Mouse (Mus musculus) urinary bladder, postnatal 4 days (tissue): ENCODE results near the gene Fignl1.
A peak's percentile ranks its signal among the peaks of the same experiment; 100 is the strongest.

Experiments used
- DNase-seq, 2 experiments: peaks; one replicate each; pipeline ENCODE4 v3.0.0; 2021 to 2022; ENCODE audit warnings: low spot score in 2 of 2

Fignl1 gene

DNA sequence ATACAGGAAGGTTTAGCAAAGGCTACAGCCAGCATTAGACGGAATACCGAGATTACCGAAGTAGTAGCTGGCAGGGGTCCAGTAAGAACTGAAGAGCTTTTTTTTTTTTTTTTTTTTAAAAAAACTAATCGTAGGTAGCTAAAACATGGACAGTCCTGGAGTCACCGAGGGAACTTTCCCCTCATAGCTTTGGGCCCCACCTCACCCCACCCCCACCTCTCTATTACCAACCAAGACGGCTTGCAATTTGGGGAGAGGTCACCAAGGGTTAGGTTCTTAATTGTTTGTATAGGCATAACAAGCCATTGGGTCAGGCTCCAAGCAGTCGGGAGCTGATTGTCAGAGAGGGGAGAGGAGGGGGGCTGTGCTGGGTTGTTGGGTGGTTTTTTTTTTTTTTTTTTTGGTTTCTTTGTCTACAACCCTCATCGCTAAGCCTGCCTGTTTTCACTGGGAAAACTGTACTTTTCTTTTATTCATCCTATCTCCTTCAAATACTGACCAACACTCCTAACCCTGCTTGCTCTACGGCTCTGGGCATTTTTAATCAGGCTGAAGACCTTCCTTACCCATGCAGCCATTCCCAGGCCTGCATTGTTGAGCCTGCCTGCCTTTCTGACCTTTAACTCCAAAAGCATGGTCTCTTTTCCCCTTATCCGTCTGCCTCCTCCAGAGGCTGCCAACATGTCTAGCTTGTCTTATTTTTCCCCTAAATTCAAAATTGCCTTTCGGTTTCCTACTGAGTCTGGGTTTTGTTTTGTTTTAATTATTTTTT, 828 bp upstream of the Fignl1 start:
- DNase-seq, result no peak

DNA sequence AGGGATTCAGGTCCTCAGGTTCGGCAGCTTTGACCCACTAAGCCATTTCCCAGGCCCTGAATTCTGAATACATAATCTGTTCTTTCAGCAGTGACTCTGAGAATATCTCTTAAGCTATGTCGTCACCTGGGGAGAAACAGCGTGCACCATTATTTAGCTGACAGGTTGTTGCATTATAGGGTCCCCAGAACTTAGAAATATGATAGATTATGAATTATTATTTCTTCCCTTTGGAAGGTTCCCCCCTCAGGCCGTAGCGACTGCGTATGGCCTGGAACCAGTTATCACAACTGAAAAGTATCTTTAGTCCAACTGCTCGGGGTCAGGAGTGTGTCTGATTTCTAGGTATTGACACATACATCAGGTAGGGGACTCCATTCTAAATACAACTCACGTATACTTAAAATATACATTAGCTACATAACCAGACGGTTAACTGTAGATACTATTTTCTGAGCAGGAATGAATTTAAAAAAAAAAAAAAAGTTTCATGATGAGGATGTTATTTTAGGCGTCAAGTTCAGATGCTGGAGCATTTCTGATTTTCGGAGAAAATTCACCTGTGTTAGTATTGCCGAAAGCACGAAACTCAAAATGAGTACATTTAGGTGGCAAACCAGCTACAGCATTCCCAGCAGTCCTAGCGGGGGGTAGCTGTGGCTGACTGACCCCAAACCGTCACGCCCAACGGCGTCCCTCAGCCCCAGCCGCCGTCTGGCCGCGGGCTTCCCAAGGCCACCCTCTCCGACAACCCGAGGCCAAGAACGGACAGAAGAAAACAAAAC, 535 bp downstream of the Fignl1 start:
- no peak for DNase-seq

GRCm38 (mm10) chr11:11805951-11806350, 2.8 kb downstream of the Fignl1 start:
- no peak for DNase-seq

- DNase-seq, result no peak
Measured at GRCm38 (mm10) chr11:11804421-11804820, 4.3 kb downstream of the Fignl1 start.

DNA sequence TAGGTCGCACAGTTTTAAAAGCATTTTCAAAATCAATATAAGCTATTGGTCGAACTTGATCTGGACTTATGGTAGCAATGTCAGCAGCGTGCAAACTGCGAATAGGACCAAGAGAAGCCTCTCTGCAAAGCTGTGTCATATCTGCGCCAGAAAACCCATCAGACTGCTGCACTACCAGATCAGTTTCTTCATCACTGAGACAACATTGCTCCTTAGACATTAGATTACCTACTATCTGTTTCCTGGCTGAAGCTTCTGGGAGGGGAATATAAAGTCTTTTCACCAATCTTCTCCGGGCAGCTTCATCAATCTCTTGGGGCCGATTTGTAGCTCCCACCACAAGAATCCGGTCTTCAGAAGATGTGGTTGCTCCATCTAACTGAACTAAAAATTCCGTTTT, 7.7 kb downstream of the Fignl1 start:
- no peak for DNase-seq

DNA sequence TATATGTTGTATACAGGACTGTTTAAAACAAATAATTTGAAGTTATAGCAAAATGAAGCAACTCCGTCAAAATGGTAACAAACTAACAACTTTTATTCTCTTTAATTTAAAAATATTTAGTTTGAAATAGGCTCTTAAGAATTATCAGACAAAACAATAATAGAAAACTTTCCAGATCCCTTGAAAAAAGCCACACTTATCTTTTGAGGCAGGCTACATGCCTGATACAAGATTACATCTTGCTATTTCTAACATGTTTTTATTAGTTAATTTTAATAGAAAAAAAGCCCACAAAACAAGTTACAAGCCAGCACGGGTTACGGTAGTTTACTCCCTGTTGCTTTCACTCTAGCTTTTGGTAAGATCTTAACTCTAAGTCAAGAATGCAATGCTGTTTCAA, 8.5 kb downstream of the Fignl1 start:
- no peak for DNase-seq

- DNase-seq, result no peak
Measured at GRCm38 (mm10) chr11:11798690-11799089, 10.1 kb downstream of the Fignl1 start.

- no peak for DNase-seq
Measured at GRCm38 (mm10) chr11:11794626-11795025, 14.1 kb downstream of the Fignl1 start.

GRCm38 (mm10) chr11:11788521-11788974, 20.2 kb downstream of the Fignl1 start:
- DNase-seq, result peak; percentile 52 to 76

GRCm38 (mm10) chr11:11785457-11785856, 23.3 kb downstream of the Fignl1 start:
- no peak for DNase-seq

- no peak for DNase-seq
Measured at GRCm38 (mm10) chr11:11781728-11782127, 27.0 kb downstream of the Fignl1 start.

GRCm38 (mm10) chr11:11778345-11778744, 30.4 kb downstream of the Fignl1 start:
- no peak for DNase-seq

DNA sequence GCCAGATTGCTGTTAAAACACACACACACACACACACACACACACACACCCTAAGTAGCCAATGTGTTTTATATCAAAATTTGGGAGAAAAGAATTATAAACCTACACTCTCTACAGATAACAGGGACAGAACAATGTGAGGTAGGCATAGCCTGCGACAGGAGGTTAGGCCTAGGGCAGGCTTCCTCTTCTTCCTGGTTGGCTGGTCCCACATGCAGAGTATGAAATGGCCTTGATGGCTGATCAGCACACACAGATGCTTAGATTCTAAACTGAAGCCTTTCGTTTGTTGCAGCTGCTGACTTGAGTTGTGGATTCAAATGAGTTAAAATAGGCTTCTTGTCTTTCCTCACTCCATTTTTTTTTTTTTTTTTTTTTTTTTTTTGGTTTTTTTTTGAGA, 31.0 kb downstream of the Fignl1 start:
- DNase-seq, result no peak

DNA sequence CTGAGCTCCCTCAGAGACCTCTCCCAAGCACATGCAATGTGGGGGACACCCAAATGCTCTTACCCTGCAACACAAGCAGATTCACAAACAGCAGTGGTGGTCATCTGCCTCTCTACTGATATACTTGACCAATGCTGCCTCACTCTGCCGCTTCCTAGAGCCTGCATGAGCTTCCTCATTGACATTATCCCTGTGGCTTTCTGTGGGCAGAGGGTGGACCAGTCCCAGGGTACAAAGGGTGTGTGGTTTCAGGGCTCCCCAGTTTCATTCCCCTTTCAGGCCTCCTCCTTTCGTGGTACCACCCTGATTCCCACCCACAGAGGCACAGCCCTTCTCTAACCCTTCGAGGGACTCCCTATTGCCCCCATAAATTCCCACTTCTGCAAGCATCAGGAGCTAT, 31.5 kb downstream of the Fignl1 start:
- DNase-seq, result no peak

DNA sequence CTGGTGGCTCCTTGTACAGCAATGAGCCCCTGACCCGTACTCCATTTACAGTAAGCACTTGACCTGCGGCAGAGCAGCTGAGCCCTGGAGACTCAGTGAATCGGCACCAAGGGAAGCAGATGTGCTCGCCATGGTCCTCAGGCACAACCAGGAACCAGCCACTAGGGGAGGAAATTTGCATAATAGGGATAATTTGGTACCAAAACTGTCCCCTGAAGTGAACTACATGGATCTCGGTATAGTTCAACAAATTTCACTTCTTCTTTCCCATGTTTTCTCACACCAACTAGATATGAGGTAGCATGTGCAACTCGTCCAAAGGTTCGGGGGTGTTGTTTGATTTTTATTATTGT, 32.0 kb downstream of the Fignl1 start:
- DNase-seq, result no peak

- DNase-seq, result no peak
Measured at GRCm38 (mm10) chr11:11776071-11776821, 32.5 kb downstream of the Fignl1 start.

- DNase-seq, result no peak
Measured at GRCm38 (mm10) chr11:11774893-11775292, 33.9 kb downstream of the Fignl1 start.

GRCm38 (mm10) chr11:11774384-11774783, 34.4 kb downstream of the Fignl1 start:
- DNase-seq, result no peak

- no peak for DNase-seq
Measured at GRCm38 (mm10) chr11:11772196-11772595, 36.6 kb downstream of the Fignl1 start.

GRCm38 (mm10) chr11:11770691-11771090, 38.1 kb downstream of the Fignl1 start:
- DNase-seq, result no peak

- no peak for DNase-seq
Measured at GRCm38 (mm10) chr11:11769281-11769680, 39.5 kb downstream of the Fignl1 start.

GRCm38 (mm10) chr11:11768057-11768456, 40.7 kb downstream of the Fignl1 start:
- DNase-seq, result no peak
